Mouse (Mus musculus) brain, embryonic 18.5 days (tissue): ENCODE measurements around the gene Olfr1239.

Source experiments
- DNase-seq: peaks from one replicate; pipeline ENCODE4 v3.0.0-alpha.2; 2012; ENCODE audit warnings: low read depth, low spot score

Olfr1239 gene

GRCm38 (mm10) chr2:89420307-89420706 is at the start of gene Olfr1239:
Olfr1239 (minus strand) TSS chr2:89420407.
- DNase-seq = no peak

DNA sequence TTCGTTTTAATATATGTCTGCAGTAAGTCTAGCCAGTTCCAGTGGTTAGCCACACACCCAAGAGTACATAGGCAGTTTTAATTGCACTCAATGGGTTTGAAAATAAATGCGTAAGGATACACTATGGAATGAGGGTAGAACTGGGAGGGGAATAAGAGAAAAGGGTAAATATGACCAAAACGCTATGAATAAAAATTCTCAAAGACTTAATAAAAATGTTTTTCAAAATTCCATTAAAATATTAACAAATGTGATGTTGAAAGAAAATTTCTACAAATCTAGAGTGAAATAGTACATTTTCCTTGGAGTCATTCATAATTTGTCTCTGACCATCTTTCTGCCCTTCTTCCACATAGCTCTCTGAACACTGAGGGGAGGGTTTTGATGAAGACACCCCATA is 22.7 kb upstream of the Olfr1239 start, which contains the start of gene Olfr1240:
TSS of gene Olfr1240 (minus strand) at position 101 of the 400 bp plus-strand sequence.
- no peak for DNase-seq

DNA sequence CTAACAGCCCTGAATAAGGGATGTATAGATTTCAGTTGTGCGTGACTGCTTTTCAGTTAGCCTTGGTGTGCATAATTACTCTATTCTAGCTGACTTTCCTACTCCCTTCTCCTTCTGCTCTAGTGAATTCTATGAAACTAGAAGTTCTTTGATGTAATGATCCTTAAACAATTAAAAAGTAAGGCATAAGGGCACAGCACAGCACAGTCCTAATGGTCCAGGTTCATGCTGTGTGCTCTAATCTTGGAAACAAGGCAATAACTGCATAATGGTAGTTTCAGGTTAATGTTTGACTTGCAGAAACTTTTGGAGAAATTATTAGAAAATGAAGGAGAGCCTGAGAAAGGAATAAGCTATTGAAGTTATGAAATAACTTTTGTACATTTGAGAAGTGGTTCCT is 5.7 kb downstream of the Olfr1239 start:
- no peak for DNase-seq

GRCm38 (mm10) chr2:89409576-89409975 is 10.6 kb downstream of the Olfr1239 start, which contains the start of gene Olfr1238:
Olfr1238 (minus strand) TSS chr2:89409676.
- no peak for DNase-seq

GRCm38 (mm10) chr2:89400882-89401281 is 19.3 kb downstream of the Olfr1239 start:
- no peak for DNase-seq
